Mouse (Mus musculus): Measurements from ENCODE around the gene Pcdh10. TPM values are rescaled to one million over a fixed set of nuclear protein-coding genes. Genes with fewer than 3 reads are reported as not detected.

Gene Pcdh10
- total RNA-seq (2023), result not detected

GRCm38 (mm10) chr3:45378145-45378544 is at the start of gene Pcdh10:
TSS of gene Pcdh10 (plus strand) at chr3:45378398.

